Mouse (Mus musculus) stomach, postnatal 0 days (tissue): ENCODE measurements around the gene Ctsz. TPM values are rescaled to one million over a fixed set of nuclear protein-coding genes. Genes with fewer than 3 reads are reported as not detected.
A peak's percentile ranks its signal among the peaks of the same experiment; 100 is the strongest.

Experiments used
- ATAC-seq: fragments of 200-750 bp; cut with Nextera tagmentation; 2 replicates; pipeline ENCODE4 v1.8.0; 2017; ENCODE audit not compliant: low FRiP score, low TSS enrichment
- DNase-seq: peaks from one replicate; pipeline ENCODE4 v3.0.0-alpha.2; 2016; ENCODE audit warnings: low spot score
- H3K27ac ChIP-seq: fragments of 300-500 bp; sonication (generic); replicated peaks from 2 replicates; pipeline ENCODE4 v1.5.1; 2014; ENCODE audit warnings: mild to moderate bottlenecking, control low read depth
- H3K27me3 ChIP-seq: fragments of 300-500 bp; sonication (generic); 2 replicates; pipeline ENCODE4 v1.6.1; 2014; ENCODE audit warnings: low read length; ENCODE audit not compliant: control insufficient read depth, insufficient read depth
- H3K36me3 ChIP-seq: fragments of 300-500 bp; sonication (generic); 2 replicates; pipeline ENCODE4 v1.6.1; 2014; ENCODE audit warnings: low read length, mixed read lengths; ENCODE audit not compliant: control insufficient read depth, insufficient read depth
- H3K4me1 ChIP-seq: fragments of 300-500 bp; sonication (generic); replicated peaks from 2 replicates; pipeline ENCODE4 v1.6.1; 2014; ENCODE audit warnings: antibody characterized with exemption; ENCODE audit not compliant: control insufficient read depth, insufficient read depth
- H3K4me2 ChIP-seq: fragments of 300-500 bp; sonication (generic); replicated peaks from 2 replicates; pipeline ENCODE4 v1.6.1; 2014; ENCODE audit warnings: low read depth, mild to moderate bottlenecking, control low read depth, moderate library complexity
- H3K4me3 ChIP-seq: fragments of 300-500 bp; sonication (generic); 2 replicates; pipeline ENCODE4 v1.5.1; 2014; ENCODE audit warnings: low read depth, low read length, control low read depth
- H3K9ac ChIP-seq: fragments of 300-500 bp; sonication (generic); 2 replicates; pipeline ENCODE4 v1.6.1; 2014; ENCODE audit warnings: mild to moderate bottlenecking, low read length, control low read depth, mixed read lengths
- H3K9me3 ChIP-seq: fragments of 300-500 bp; sonication (generic); 2 replicates; pipeline ENCODE4 v1.6.1; 2016; ENCODE audit warnings: low read length; ENCODE audit not compliant: control insufficient read depth
- CTCF ChIP-seq: IDR thresholded peaks from 2 replicates; pipeline ENCODE4 v1.5.1; 2016; ENCODE audit warnings: antibody characterized with exemption, low read depth, mild to moderate bottlenecking, moderate library complexity
- EP300 ChIP-seq: optimal IDR thresholded peaks from 2 replicates; pipeline ENCODE3; 2016; ENCODE audit warnings: antibody characterized with exemption
- WGBS: fragments of 180-500 bp; shearing (Covaris S2); extraction: QIAGEN DNeasy Blood & Tissue Kit; methylation state at CpG from one replicate; pipeline ENCODE4 v1.1.7; 2014; 5-methylcytosine and 5-hydroxymethylcytosine counted together
- polyA plus RNA-seq: library from polyadenylated mRNA; unstranded; fragments of >200 nt; fragmentation: Nextera tagmentation; extraction: Ambion mirVana; gene quantifications from 2 replicates; pipeline ENCODE4 v1.2.1, GENCODE M21; 2015

Gene Ctsz
- polyA plus RNA-seq, 1 experiment from 2014 or later, result 94.2 TPM

- DNase-seq (peak; percentile 100), ATAC-seq (peak; percentile 95)
- peak within 1 kb of the TSS; percentile 75 for H3K4me3 ChIP-seq
- WGBS, result under 1% methylated on average over 53 of the region's 53 CpGs
- H3K4me1 ChIP-seq, result peaks cover 10% of the 10 kb centered on the region; the same call in 1 of the 2 replicates
- peaks cover 3% of the 10 kb centered on the region; the same call in 1 of the 2 replicates for H3K36me3 ChIP-seq
- no peaks in the 10 kb centered on the region for H3K9me3 ChIP-seq
- TF ChIP-seq EP300 (no peak), CTCF (peak; percentile 47; the same call in 1 of the 2 replicates)
- peak within 1 kb of the TSS; percentile 92 for H3K9ac ChIP-seq
- H3K27me3 ChIP-seq, result no peaks in the 10 kb centered on the region
- peak within 1 kb of the TSS; percentile 93 for H3K27ac ChIP-seq
- H3K4me2 ChIP-seq, result peak within 1 kb of the TSS; percentile 83
Observed at GRCm38 (mm10) chr2:174472818-174473549, 34.1 kb upstream of the Ctsz start, which contains the start of gene Prelid3b. Gene Prelid3b (minus strand): TSS chr2:174473081.

GRCm38 (mm10) chr2:174472407-174472806 lies 33.6 kb upstream of the Ctsz start:
- Histone ChIP-seq H3K27me3 (no peaks in the 10 kb centered on the region), H3K27ac (peak overlapping the region; percentile 93), H3K9me3 (no peaks in the 10 kb centered on the region), H3K9ac (peak overlapping the region; percentile 92), H3K4me2 (peak overlapping the region; percentile 83), H3K36me3 (peaks cover 3% of the 10 kb centered on the region; the same call in 1 of the 2 replicates), H3K4me3 (peak overlapping the region; percentile 75), H3K4me1 (peaks cover 10% of the 10 kb centered on the region; the same call in 1 of the 2 replicates)
- ATAC-seq (no peak), DNase-seq (no peak)
- 9% methylated on average over 30 of the region's 30 CpGs for WGBS
- TF ChIP-seq CTCF (no peak), EP300 (no peak)

GRCm38 (mm10) chr2:174470786-174471405 lies 32.1 kb upstream of the Ctsz start:
- no peak for DNase-seq
- WGBS, result 85% methylated on average over 7 of the region's 7 CpGs
- H3K27ac ChIP-seq, result peak overlapping the region; percentile 93; the same call in 1 of the 2 replicates
- H3K27me3 ChIP-seq, result no peaks in the 10 kb centered on the region
- H3K4me1 ChIP-seq, result peaks cover 10% of the 10 kb centered on the region; the same call in 1 of the 2 replicates
- no peak overlapping the region for H3K4me3 ChIP-seq
- H3K4me2 ChIP-seq, result 0 out of 2 replicates have a peak overlapping the region, but pooled peaks have one; percentile 23
- TF ChIP-seq EP300 (no peak), CTCF (no peak)
- peaks cover 6% of the 10 kb centered on the region; the same call in 1 of the 2 replicates for H3K36me3 ChIP-seq
- no peaks in the 10 kb centered on the region for H3K9me3 ChIP-seq
- ATAC-seq, result no peak
- no peak overlapping the region for H3K9ac ChIP-seq

- no peak for DNase-seq
- Histone ChIP-seq H3K27ac (no peak overlapping the region), H3K4me1 (peaks cover 10% of the 10 kb centered on the region; the same call in 1 of the 2 replicates), H3K9ac (no peak overlapping the region), H3K9me3 (no peaks in the 10 kb centered on the region), H3K4me3 (no peak overlapping the region), H3K4me2 (no peak overlapping the region), H3K27me3 (no peaks in the 10 kb centered on the region), H3K36me3 (peaks cover 6% of the 10 kb centered on the region; the same call in 1 of the 2 replicates)
- ATAC-seq, result no peak
- TF ChIP-seq EP300 (no peak), CTCF (no peak)
- WGBS, result 57% methylated on average over 4 of the region's 4 CpGs
Observed at GRCm38 (mm10) chr2:174470333-174470732, 31.5 kb upstream of the Ctsz start.

- ATAC-seq (peak; percentile 100), DNase-seq (peak; percentile 98)
- H3K36me3 ChIP-seq, result peaks cover 8% of the 10 kb centered on the region; the same call in 1 of the 2 replicates
- H3K27ac ChIP-seq, result peak within 1 kb of the TSS; percentile 80
- H3K27me3 ChIP-seq, result no peaks in the 10 kb centered on the region
- no peak for TF ChIP-seq EP300
- peak; percentile 16; the same call in 1 of the 2 replicates for TF ChIP-seq CTCF
- H3K9ac ChIP-seq, result peak within 1 kb of the TSS; percentile 87
- H3K4me1 ChIP-seq, result no peaks in the 10 kb centered on the region; the same call in 1 of the 2 replicates
- 2% methylated on average over 48 of the region's 48 CpGs for WGBS
- H3K9me3 ChIP-seq, result no peaks in the 10 kb centered on the region
- peak within 1 kb of the TSS; percentile 91 for H3K4me2 ChIP-seq
- peak within 1 kb of the TSS; percentile 72 for H3K4me3 ChIP-seq
Observed at GRCm38 (mm10) chr2:174463789-174464523, 25.1 kb upstream of the Ctsz start, which contains the start of gene Atp5e. Gene Atp5e (minus strand): TSS chr2:174464105.
